Mouse (Mus musculus) testis, adult 10 weeks (tissue): ENCODE data around the gene Hoxa5. TPM values are rescaled to one million over a fixed set of nuclear protein-coding genes. Genes with fewer than 3 reads are reported as not detected.

Source experiments
- polyA plus RNA-seq: library from polyadenylated mRNA; stranded (reverse); fragments of 350-450 nt; fragmentation: Illumina TruSeq; extraction: RNeasy Lipid Tissue Mini Kit (QIAGEN cat#74804); gene quantifications from one replicate; pipeline ENCODE4 v1.2.3, GENCODE M21; 2014; ENCODE audit warnings: low read depth, low replicate concordance

Hoxa5 gene
- polyA plus RNA-seq = 0.28 TPM

GRCm38 (mm10) chr6:52204050-52204752, at the start of gene Hoxa5:
Gene Hoxa5, minus strand, starts transcription at chr6:52204587.

DNA sequence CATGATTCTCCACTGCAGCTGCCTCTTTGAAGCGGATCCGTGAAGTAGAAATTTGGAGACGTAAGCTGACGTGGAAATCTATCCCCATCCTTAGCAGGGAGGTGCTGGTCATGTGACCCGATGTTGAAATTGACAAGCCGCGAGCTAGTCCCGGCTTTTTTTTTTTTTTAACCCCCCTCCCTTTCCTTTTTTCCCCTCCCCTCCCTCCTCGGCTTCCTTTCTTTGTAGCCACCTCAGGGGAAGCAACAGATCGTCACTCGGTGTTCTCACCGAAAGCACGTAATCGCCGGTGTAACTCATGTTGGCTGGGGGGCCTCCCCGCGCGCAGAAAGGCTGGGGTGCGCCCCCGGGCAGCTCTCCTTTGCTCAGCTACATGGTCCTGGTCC, 41.4 kb upstream of the Hoxa5 start, which contains the start of gene Hoxa11:
Hoxa11 (minus strand) TSS at position 54 of the 386 bp plus-strand sequence.

DNA sequence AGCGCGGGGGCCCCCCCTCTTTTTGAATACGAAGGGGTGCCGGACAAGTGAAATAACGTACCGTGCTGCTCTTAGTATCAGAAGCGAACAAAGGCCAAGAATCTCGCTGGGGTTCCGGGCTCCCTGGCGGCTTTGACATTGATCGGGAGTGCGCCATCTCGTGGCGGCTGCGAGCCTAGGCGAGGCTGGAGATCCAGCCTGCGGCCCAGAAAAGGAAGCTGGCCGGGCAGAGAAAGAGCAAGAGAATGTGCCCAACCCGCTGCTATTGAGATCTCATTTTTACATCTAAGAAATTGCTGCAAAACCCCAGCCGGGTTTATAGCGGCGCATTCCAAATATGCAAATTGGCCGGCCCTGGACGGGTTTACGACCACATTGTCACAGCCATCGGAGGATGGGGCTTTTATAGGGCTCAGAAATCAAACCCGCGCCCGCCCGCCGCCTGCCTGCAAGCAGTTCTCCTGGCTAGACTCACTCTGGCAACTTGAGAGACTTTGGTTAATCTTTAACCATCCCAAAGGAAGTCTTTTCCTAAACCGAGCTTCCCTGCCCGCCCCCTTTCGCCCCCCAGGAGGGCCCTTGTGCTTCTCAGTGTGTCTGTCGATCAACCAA, 36.1 kb upstream of the Hoxa5 start, which contains the start of gene Hoxa10:
Hoxa10 (minus strand) TSS at position 466 of the 612 bp plus-strand sequence.

DNA sequence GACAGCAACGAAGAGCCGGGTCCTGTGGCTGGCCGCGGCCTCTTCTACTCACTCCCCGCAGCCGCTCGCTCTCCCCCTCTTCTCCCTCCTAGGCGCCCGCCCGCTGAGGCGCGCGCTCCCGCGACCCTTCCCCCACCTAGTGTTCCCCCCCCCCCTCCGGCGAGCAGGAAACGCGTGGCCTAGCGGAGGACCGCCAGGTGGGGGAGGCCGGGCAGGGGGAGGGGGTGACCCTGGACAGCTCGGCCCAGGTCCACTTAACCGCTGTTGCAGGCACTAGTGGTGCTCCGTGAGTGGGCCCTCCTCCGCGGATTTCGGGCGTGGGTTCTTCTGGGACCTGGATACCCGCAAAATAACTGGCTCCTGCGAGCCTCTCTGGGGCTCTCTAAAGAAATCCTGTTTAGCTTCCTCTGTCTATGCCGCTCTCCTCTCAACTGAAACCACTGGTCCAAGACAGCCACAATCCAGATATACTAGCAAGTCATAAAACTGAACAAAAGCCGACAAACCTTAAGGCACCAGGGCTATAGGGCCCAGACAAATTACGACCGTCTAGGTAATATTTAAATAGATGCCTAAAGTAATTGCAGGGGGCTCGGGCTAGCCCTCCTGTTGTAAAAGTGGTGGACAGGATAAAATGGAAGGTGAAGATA, 26.3 kb upstream of the Hoxa5 start, which contains the start of gene Hoxa9:
Hoxa9 (minus strand) TSS at position 574 of the 650 bp plus-strand sequence.

GRCm38 (mm10) chr6:52221337-52221992, 17.1 kb upstream of the Hoxa5 start, which contains the start of gene Hoxa7:
Gene Hoxa7, minus strand, starts transcription at chr6:52221854.

GRCm38 (mm10) chr6:52213119-52213986, 9.0 kb upstream of the Hoxa5 start, which contains the start of the genes Hoxa3 and Gm28308:
Gene Hoxa3, minus strand, starts transcription at chr6:52213336.
Gene Gm28308, minus strand, starts transcription at chr6:52213339.

DNA sequence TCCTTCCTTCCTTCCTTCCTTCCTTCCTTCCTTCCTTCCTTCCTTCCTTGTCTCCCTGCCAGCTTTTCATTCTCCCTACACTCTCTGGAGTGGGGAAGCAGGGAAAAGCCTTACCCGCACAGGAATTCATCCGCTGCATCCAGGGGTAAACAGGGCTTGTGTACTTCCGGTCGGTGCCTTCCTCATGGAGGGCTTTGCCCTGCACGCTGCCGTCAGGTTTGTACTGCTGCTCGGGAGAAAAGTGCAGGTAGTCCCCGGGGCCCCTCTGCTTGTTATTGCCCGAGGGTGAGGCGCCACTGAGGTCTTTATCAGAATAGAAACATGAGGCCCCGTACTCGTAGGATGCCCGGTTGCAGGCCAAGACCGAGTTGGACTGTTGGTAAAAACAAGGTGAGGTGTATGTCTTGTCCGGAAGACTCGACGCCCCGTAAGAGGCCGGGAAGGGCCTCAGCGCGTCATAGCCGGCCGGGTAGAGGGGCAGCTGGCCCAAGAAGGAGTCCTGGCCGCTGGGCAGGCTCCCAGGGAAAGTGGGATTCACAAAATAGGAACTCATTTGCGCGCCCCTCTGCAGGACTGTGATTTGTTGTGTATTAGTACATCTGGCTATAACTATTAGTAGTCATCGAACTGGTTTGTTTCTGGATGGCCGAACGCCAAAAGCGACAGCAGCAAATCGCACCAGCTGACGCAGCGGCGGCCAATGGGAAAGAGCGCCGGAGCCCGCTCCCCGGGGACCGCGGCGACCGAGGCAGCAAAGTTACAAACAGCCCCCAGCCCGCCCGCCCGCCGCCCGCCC, 3.9 kb upstream of the Hoxa5 start, which contains the start of gene Hoxa6:
Hoxa6 (minus strand) TSS at position 651 of the 796 bp plus-strand sequence.

GRCm38 (mm10) chr6:52190906-52191810, 13.2 kb downstream of the Hoxa5 start, which contains the start of gene Hoxa4:
Gene Hoxa4, minus strand, starts transcription at chr6:52191753.

DNA sequence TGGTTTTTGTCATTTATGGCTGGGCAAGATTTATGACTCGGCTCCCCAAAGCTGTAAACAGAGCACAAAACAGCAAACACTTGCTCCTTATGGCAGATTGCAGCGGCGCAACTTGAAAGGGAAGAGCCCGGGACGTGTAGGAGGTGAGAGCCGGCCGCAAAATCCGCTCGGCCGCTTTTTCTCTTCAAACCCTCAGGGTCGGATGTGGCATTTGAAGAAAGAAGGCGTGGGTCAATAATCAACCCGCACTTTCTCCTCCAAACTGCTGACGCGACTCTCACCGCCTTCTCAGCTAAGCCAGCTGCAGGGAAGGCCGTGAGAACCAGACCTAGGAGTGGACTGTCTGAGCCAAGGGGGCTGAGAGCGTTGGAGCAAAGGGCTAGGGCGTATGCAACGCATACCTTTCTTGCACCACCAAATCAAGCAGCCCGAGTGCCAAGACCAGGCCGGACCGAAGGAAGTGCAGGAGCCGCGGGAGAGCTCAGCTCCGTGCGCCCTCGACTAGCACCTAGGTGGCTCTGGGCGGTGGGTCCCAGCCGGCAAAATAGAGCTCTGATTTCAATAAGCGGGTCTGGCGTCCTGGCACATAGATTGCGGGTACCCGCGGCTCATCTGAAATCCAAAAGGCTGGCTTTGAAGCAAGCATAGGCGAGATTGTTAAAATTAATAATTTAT, 27.2 kb downstream of the Hoxa5 start, which contains the start of gene 5730596B20Rik:
5730596B20Rik (plus strand) TSS at position 438 of the 675 bp plus-strand sequence.

DNA sequence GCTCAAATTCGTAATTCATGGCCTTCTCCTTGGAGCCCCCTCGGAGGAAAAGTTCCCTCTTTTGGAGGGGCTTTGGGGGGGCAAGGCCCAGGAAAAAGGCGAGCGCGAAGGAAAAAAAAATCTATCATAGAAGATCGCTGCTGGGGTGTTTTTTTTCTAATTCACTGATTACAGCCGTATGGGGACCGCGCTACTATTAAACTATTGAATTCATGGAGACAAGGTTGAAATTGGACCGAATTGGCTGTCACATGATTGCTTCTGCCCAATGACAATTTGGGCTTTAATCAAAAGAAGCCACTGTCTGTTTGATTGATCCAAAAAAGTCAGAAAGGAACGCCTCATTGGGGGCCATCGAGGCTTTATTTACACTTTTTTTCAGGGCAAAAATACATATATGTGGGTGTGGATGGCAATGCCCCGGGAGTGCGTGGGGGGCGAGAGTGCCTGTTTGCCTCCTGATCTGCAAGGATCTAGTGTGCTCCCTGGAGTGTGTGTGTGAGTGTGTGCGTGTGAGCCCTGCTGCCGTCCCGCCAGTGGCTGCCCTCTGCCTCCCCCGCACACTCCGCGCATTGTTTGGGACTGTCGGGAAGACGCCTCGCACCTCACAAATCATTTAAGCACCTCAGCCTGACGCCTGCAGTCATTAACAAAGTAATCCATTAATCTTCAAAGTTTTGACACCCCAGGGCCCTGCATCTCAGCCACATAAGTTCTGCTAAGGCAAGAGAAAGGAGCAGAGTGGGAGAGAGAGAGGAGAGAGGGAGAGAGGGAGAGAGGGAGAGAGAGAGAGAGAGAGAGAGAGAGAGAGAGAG, 39.6 kb downstream of the Hoxa5 start, which contains the start of gene Hoxa2:
Hoxa2 (minus strand) TSS at position 206 of the 815 bp plus-strand sequence.

GRCm38 (mm10) chr6:52158276-52159051, 45.9 kb downstream of the Hoxa5 start, which contains the start of gene Hoxa1:
Gene Hoxa1, minus strand, starts transcription at chr6:52158317.

Other genes starting within 250 kb of the Hoxa5 start
- gene Skap2, start 192.0 kb downstream of the Hoxa5 start, polyA plus RNA-seq = 33.6 TPM
- gene Hoxa1, start 46.3 kb downstream of the Hoxa5 start, polyA plus RNA-seq = 0.13 TPM
- not detected for gene Hoxa2, start 39.8 kb downstream of the Hoxa5 start, polyA plus RNA-seq
- not detected for gene 5730596B20Rik, start 27.1 kb downstream of the Hoxa5 start, polyA plus RNA-seq
- 51.6 TPM for gene Hoxa4, start 12.8 kb downstream of the Hoxa5 start, polyA plus RNA-seq
- gene Hoxa6, start 4.1 kb upstream of the Hoxa5 start, polyA plus RNA-seq = not detected
- gene Hoxa3, start 8.7 kb upstream of the Hoxa5 start, polyA plus RNA-seq = 2.9 TPM
- not detected for gene Gm28308, start 8.8 kb upstream of the Hoxa5 start, polyA plus RNA-seq
- 0.59 TPM for gene Hoxa7, start 17.3 kb upstream of the Hoxa5 start, polyA plus RNA-seq
- gene Hoxa9, start 26.5 kb upstream of the Hoxa5 start, polyA plus RNA-seq = 0.43 TPM
- gene Hoxa10, start 36.3 kb upstream of the Hoxa5 start, polyA plus RNA-seq = not detected
- gene Hoxa11, start 41.2 kb upstream of the Hoxa5 start, polyA plus RNA-seq = not detected
- gene Hoxa13, start 56.3 kb upstream of the Hoxa5 start, polyA plus RNA-seq = not detected
- not detected for gene Evx1, start 108.9 kb upstream of the Hoxa5 start, polyA plus RNA-seq